Mouse (Mus musculus): ENCODE results near the gene Fam162b.

DNA sequence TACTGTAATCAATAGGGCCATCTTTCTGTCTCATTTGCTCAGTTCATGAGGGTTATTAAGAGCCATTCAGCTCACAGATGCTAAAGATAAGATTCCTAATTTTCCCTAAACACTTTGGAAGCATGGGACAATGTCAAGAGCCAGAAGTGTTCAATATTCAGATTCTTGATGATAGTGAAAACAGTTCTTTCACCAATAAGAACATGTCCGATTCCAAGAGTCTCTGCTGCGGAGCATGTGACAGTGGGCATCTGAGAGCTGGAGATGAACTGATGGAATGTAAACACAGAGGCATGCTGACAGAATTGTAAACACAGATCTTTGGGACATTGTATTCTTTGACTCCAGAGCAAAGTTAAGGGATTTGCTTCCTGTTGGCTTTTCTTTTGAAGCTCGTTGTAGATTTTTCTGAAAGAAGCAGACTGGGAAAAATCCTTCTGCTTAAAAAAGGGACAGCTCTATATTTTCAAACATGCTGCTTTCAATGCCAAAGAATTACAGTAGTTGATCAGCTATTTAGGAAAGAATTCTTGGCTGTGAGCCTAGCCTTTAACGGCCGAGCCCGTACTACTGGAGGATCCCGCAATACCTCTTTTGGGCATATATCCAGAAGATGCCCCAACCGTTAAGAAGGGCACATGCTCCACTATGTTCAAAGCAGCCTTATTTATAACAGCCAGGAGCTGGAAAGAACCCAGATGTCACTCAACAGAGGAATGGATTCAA, 41.3 kb upstream of the Fam162b start, which contains the start of gene Gprc6a:
- no peak for TF ChIP-seq ZNF384 (IDR thresholded peaks at IDR 0.05; ENCODE audit: low read depth, low read length)
- TF ChIP-seq CHD2 (IDR thresholded peaks at IDR 0.05; ENCODE audit: low read depth, low read length) = no peak
- TF ChIP-seq HCFC1 (IDR thresholded peaks at IDR 0.05; ENCODE audit: borderline replicate concordance, insufficient read depth, low read length) = no peak
- TF ChIP-seq ZC3H11A (IDR thresholded peaks at IDR 0.05; ENCODE audit: borderline replicate concordance, low read depth, low read length) = no peak
